Mouse (Mus musculus) MEL (cell line): ENCODE measurements at regions not wholly inside any gene's neighbourhood (a gene's known extent, or its start where the extent isn't known, plus 50 kb on each side); places are given as distances from the start of the nearest gene placed in this dataset.

ENCODE experiments used
- CTCF ChIP-seq, 3 experiments: IDR thresholded peaks in 2 of 3; conservative IDR thresholded peaks in 1 of 3; 2 replicates each; pipeline ENCODE4 v1.5.1; 2011 to 2012; ENCODE audit warnings: low read length in 3 of 3, low read depth in 2 of 3, mild to moderate bottlenecking in 2 of 3, improper control_type of control experiment in 1 of 3, inconsistent platforms in 1 of 3, mixed read lengths in 1 of 3, moderate library complexity in 1 of 3; ENCODE audit not compliant: control insufficient read depth in 1 of 3, insufficient read depth in 1 of 3, poor library complexity in 1 of 3, severe bottlenecking in 1 of 3
- EP300 ChIP-seq, 2 experiments: IDR thresholded peaks; 2 replicates each; pipeline ENCODE4 v1.6.1; 2011; ENCODE audit warnings: improper control_type of control experiment in 2 of 2, low read length in 2 of 2, low read depth in 1 of 2, mild to moderate bottlenecking in 1 of 2
- MAFK ChIP-seq: IDR thresholded peaks from 2 replicates; pipeline ENCODE4 v1.6.1; 2011; ENCODE audit warnings: low read depth, mild to moderate bottlenecking, low read length, improper control_type of control experiment, borderline replicate concordance
- MEF2A ChIP-seq: IDR thresholded peaks from 2 replicates; pipeline ENCODE4 v1.6.1; 2014; ENCODE audit warnings: low read depth, mild to moderate bottlenecking, inconsistent platforms, low read length, improper control_type of control experiment; ENCODE audit not compliant: poor library complexity, insufficient replicate concordance, severe bottlenecking; ENCODE audit errors: extremely low read depth
- NRF1 ChIP-seq: IDR thresholded peaks from 2 replicates; pipeline ENCODE4 v1.6.1; 2014; ENCODE audit warnings: low read depth, mild to moderate bottlenecking, inconsistent platforms, low read length, improper control_type of control experiment, moderate library complexity; ENCODE audit not compliant: poor library complexity, insufficient read depth, severe bottlenecking
- POLR2A ChIP-seq, 2 experiments: IDR thresholded peaks; 2 replicates each; pipeline ENCODE4 v1.6.1; 2011 to 2012; ENCODE audit warnings: low read length in 2 of 2, mild to moderate bottlenecking in 2 of 2, control low read depth in 1 of 2, improper control_type of control experiment in 1 of 2, low read depth in 1 of 2, moderate library complexity in 1 of 2; ENCODE audit not compliant: control insufficient read depth in 1 of 2, insufficient read depth in 1 of 2, poor library complexity in 1 of 2
- POLR2AphosphoS2 ChIP-seq: IDR thresholded peaks from 2 replicates; pipeline ENCODE4 v1.6.1; 2011; ENCODE audit warnings: low read length, improper control_type of control experiment
- RCOR1 ChIP-seq: IDR thresholded peaks from 2 replicates; pipeline ENCODE4 v1.6.1; 2012; ENCODE audit warnings: low read depth, mild to moderate bottlenecking, inconsistent platforms, low read length, improper control_type of control experiment
- USF1 ChIP-seq: IDR thresholded peaks from 2 replicates; pipeline ENCODE4 v1.6.1; 2014; ENCODE audit warnings: low read depth, mild to moderate bottlenecking, inconsistent platforms, low read length, improper control_type of control experiment, moderate library complexity
- ZC3H11A ChIP-seq: IDR thresholded peaks from 2 replicates; pipeline ENCODE4 v1.6.1; 2012; ENCODE audit warnings: low read depth, mild to moderate bottlenecking, inconsistent platforms, low read length, improper control_type of control experiment

DNA sequence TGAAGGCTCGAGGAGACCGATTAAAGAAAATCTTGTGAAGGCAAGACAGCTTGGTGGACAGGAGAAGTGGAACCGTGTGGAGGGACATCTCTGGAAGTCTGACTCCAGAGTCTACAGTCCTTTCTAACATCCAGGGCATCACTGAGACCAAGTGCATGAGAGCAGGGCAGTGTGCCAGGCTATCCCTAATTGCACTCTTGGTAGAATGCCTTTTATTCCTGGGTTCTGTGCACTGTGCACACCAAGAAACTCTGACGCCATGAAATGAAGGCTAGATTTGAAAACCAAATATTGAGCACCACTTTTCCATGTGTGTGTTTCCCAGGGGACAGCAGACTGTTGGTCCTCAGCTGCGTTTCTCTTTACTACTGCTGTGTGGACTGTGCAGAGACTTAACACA, 143.1 kb upstream of the Runx1 start:
- no peak for TF ChIP-seq CTCF (IDR thresholded peaks at IDR 0.05 in 2 of 3, conservative IDR thresholded peaks at IDR 0.05 in 1 of 3; ENCODE audit: control insufficient read depth in 1 of 3, insufficient read depth in 1 of 3, low read depth in 2 of 3, low read length in 3 of 3, poor library complexity in 1 of 3, severe bottlenecking in 1 of 3)
- no peak for TF ChIP-seq NRF1
- TF ChIP-seq EP300 (IDR thresholded peaks at IDR 0.05; ENCODE audit: low read depth in 1 of 2, low read length in 2 of 2): no peak
- no peak for TF ChIP-seq MEF2A
- no peak for TF ChIP-seq POLR2AphosphoS2
- no peak for TF ChIP-seq ZC3H11A
- no peak for TF ChIP-seq RCOR1
- TF ChIP-seq POLR2A (IDR thresholded peaks at IDR 0.05; ENCODE audit: control insufficient read depth in 1 of 2, insufficient read depth in 1 of 2, low read depth in 1 of 2, low read length in 2 of 2, poor library complexity in 1 of 2): no peak
- no peak for TF ChIP-seq MAFK
- no peak for TF ChIP-seq USF1
